Mouse (Mus musculus) common myeloid progenitor, adult 5-6 weeks (primary cell): ENCODE data around the gene Nat8f4. TPM values are rescaled to one million over a fixed set of nuclear protein-coding genes. Genes with fewer than 3 reads are reported as not detected.
"Not testable (repeated sequence)": the region's sequence is repeated elsewhere in the genome, so short reads cannot be mapped to it uniquely, and the experiment has no call there.

ENCODE experiments used
- ATAC-seq: replicated peaks from 2 replicates; pipeline ENCODE4 v1.8.0; 2016; ENCODE audit warnings: low read depth, mild to moderate bottlenecking, moderate TSS enrichment, inconsistent platforms; ENCODE audit not compliant: poor library complexity, severe bottlenecking
- total RNA-seq: library from RNA; stranded (forward); fragments of 200-1000, 187-1606 nt; gene quantifications from 2 replicates; pipeline ENCODE4 v1.2.3, GENCODE M21; 2017

The Nat8f4 gene
- total RNA-seq = 1.6 TPM in 2 replicates

DNA sequence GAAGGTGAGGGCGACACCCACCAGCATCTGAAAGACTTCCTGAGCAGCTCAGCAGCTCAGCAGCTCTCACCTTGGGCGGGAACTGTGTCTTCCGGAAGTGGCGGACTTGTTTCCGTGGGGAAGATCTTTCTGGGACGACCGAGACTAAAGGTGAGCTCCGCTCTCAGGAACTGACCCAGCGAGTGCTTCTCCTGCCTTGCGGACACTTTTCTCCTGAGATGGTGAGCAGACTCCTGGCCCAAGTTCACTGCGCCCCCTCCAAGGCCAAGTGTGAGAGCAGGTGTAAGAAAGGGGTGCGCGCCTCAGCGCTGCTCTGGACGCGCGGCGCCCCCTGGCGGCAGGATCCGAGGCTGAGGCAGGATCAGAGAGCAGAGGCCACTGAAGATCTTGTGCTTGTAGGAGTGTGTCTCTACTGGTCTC lies at the start of gene Nat8f4:
Nat8f4 (minus strand) TSS at position 243 of the 420 bp plus-strand sequence.
- peak; percentile 91 for ATAC-seq

DNA sequence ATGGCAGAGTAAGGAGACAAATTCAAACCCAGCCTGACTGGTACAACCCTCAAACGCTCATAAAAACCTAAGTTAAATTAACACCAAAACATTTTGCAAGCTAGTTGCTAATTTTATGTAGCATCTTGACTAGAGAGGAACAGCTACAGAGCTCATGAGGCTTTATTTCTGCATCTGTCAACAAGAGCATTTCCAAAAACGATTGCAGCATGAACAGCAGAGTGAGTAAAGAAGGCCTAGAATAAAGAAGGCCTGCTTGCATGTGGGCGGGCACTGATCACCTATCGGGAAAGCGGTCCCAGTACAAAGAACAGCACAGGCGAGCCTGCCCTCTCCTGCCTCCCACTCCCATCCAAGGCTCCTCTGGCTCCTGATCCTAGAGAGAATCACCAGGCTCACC lies 43.9 kb upstream of the Nat8f4 start:
- ATAC-seq = no peak

DNA sequence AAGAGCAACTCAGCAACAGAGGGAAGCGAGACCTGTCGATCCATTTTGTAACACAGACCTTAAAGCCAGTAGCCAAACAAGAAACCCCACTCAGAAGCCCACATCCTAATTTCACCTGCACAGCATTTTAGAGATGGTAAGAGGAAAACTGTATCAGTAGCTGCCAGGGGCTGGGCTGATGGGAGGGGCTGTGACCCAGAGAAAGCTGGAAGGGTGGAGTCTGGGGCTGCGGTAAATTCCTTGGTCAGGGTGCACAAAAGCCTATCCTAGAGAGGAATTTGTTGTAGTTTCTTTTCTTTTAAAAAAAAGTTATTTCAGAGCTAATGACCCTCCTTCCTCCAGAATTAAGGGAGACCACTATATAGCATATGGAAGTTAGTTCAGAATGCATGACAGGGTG lies 37.8 kb upstream of the Nat8f4 start:
- ATAC-seq = no peak

DNA sequence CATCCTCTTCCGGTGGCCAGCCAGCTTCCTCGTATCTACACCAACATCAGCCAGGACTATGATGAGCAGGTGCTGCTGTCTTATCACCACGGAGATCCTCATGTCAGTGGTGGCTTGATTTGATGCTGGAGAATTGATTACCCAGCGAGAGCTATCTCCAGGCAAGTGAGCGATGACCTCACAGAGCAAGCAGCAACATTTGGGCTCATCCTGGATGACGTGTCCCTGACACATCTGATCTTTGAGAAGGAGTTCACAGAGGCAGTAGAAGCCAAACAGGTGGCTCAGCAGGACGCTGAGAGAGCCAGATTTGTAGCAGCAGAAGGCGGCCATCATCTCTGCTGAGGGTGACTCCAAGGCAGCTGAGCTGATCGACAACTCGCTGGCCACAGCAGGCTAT lies 34.0 kb upstream of the Nat8f4 start:
- no peak for ATAC-seq

DNA sequence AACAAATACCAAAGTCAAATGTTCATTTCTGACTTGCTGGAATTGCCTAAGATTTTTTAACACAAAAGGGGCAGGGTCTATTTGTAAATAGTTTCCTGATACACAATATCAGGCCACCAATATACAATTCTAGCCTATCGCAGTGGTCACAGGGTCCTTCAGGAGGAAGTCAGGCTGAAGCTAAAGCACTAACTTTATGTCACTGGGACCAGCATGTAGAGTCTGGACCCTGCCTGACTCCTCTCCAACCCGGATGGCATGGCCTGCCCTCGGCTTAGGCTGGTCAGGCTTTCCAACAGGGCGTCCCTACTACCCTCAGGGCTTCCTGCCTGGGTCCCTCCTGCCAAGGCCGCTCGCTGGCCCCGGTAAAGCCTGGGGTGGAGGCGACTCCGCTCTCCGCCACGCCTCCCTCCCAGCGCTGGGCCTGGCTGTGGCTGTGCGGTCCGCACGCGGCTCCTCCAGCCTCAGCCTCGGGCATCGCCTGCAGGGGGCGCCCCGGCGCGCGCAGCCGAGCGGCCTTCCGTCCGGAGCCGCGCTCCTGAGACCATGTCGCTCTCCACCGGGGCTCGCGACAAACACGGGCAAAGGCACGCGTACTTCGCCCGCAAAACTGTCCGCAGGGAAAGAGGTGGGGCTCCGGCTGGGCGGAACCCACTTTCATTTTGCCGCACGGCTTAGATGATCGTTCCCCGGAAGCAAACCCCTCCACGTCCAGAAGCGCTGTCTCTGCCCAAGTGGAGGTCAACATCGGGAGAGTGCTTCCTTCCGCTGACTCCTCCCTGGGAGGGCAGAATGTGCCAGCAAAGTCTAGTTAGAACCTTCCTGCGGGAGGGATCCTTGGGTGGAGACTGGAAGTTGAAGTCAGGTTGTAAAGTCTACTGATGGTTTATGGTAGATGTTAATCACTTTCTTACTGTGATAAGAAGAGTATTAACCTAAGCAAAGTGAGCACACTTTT lies 32.1 kb upstream of the Nat8f4 start:
- peak; percentile 95 for ATAC-seq

DNA sequence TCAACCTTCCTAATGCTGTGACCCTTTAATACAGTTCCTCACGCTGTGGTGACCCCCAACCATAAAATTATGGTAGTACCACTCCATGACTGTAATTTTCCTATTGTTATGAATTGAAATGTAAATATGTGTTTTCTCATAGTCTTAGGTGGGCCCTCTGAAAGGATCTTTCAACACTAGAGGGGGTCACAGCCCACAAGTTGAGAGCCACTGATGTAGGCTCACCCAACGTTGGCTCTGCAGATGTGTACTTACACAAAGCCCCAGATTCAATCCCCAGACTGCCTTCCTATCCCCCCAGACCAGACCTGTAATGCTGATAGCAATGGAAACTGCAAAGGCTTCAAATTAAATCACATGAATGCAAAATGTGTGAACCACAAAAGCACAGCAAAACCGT lies 31.0 kb upstream of the Nat8f4 start:
- no peak for ATAC-seq

DNA sequence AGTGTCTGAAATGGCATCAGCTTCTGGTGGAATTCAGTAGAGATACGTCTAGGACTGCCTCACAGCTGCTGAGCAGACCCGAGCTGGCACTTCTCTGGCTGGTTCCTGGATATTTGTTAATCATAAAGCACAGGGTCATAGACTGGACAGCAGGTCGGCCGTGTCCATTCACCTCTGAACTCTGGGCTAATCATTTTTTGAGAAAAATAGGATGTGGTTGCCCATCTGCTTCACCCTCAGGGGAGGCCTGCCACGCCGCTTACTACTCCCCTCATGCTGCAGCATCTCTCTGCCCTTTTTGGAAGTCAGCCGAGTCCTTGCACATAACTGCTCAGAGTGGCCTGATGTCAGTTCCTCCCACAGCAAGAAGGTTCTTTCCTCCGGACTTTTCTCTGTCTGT lies 29.4 kb upstream of the Nat8f4 start:
- ATAC-seq = no peak

DNA sequence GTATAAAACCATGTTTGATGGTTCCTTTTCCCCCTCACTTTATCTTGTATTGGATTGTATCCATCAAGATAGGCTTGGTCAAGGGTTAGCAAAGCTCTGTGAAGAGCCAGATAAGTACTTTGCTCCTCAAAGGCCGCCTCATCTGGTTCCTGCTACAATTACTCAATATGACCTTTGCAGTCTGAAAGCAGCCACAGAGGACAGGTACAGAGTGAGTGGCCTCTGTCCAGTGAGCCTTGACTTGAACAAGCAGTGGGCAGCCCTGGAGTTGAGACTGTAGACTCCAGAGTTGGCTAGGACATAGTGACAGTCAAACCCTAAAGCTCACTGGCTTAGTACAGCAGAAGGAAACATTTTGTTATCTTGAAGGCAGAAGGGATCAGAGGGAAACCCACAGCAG lies 24.6 kb upstream of the Nat8f4 start:
- ATAC-seq = no peak

DNA sequence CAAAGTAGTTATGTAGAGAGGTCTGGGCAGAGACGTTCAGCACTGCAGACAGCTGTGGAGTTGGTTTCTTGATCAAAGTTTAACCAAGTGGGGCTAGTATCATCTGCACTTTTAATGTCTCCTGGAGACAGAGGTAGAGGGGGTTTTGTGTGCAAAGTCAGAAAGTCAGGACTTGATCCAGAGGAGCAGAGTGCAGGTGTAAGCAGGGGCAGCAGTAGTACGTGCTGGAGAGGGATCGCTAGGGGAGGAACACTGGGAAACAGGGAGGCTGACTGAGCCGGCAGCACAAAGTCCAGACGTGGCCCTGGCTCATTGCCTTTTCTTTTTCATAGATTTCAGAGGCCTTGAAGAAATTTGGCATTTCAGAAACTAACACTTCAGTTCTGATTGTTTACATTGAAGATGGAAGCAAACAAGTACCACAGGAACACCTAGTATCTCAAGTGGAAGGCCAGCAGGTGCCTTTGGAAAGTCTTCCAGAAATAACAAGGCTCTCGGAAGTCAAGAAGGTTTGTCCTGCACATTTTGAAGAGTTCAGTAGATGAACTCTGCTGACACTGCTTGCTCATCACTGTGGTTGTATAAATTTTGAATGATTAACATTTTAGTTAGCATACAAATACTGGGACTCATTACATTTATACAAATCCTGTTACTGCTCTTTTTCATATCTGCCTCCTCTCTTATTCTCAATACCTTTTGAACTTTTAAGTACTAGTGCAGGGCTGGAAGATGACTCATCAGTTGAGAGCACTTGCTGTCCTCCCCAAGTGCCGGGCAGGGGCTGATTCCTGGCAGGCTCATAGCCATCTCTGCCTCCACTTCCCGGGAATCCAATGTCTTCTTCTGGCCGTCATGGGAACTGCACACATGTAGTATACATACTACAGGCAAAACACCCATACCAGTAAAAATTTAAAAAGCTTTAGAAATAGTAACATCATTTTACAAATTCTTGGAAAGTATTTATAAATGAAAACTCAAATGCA lies 23.1 kb upstream of the Nat8f4 start:
- ATAC-seq = no peak

DNA sequence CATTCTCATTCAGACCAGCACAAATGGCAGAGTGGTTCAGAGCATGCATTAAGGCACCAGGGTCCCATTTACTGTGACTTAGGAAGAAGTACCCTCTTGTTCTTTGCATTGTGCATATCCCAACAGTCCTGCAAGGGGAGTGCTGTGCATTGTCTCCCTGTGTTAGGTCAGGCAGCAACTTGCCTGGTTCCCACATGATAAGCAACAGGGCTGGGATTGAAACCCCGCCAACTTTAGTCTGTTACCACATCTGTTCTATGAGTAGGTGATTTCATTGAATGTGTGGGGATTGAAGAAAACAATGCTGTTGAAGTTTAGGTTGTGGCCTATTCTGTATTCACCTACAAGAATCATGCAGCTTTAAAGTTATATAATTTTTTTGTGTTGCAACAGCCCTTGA lies 22.0 kb upstream of the Nat8f4 start:
- no peak for ATAC-seq

DNA sequence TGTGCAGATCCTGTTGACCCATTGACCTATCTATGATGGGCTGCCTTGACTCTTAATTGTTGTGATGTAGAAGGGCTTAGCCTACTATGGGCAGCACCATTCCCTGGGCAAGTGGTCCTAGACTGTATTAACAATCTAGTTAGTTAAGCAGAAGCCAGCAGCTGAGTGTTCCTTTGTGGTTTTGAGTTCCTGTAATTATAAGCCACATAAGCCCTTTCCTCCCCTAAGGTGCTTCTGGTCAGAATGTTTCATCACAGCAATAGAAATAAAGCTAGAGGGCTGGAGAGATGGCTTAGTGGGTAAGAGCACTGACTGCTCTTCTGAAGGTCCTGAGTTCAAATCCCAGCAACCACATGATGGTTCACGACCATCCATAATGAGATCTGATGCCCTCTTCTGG lies 19.0 kb upstream of the Nat8f4 start:
- no peak for ATAC-seq

DNA sequence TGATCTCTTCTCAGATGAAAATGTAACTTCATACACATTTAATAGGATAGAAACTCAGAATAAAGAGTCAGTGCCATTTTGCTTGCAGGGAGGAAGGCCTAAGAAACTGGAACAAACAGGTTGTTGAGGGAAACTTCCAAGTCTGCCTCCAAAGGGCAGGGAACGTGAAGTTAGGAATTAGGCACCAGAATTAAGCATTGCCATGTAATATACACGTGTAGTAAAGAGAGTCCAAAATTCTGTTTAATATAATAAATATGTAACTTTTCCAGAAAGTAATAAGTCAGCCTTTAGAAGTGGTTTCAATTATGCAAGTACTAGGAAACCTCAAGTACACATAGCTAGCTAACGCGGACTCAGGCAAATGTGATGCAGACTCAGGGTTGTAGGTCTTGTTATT lies 14.7 kb upstream of the Nat8f4 start:
- no peak for ATAC-seq

DNA sequence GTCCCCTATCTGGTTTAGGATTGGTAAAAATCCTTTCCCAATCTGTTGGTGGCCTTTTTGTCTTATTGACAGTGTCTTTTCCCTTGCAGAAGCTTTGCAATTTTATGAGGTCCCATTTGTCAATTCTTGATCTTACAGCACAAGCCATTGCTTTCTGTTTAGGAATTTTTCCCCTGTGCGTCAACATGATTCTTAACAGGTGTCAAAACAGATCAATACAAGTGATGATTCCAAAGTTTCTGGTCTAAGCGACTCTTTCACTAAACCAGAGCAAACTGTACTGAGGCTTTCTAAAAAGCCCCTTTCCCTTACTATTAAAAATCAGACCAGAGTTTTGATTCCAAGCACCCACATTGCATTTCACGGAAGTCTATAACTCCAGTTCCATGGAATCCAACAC lies 13.7 kb upstream of the Nat8f4 start:
- ATAC-seq = not testable (repeated sequence)

DNA sequence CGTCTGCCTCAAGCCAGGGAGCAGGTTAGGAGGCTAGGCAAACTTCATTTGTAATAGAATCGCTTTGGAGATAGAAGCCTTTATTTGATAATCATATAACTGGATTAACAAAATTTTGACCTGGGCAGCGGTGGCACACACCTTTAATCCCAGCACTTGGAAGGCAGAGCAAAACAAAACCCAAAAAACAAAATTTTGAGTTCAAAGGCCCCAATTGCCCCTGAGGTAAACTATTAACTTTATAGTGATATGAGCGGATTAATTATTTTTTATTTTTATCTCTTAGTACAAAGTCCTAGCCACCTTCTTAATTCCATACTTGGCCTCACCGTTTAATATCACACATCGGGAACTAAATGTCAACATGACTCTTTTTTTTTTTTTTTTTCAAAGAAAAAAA lies 11.9 kb upstream of the Nat8f4 start:
- no peak for ATAC-seq

DNA sequence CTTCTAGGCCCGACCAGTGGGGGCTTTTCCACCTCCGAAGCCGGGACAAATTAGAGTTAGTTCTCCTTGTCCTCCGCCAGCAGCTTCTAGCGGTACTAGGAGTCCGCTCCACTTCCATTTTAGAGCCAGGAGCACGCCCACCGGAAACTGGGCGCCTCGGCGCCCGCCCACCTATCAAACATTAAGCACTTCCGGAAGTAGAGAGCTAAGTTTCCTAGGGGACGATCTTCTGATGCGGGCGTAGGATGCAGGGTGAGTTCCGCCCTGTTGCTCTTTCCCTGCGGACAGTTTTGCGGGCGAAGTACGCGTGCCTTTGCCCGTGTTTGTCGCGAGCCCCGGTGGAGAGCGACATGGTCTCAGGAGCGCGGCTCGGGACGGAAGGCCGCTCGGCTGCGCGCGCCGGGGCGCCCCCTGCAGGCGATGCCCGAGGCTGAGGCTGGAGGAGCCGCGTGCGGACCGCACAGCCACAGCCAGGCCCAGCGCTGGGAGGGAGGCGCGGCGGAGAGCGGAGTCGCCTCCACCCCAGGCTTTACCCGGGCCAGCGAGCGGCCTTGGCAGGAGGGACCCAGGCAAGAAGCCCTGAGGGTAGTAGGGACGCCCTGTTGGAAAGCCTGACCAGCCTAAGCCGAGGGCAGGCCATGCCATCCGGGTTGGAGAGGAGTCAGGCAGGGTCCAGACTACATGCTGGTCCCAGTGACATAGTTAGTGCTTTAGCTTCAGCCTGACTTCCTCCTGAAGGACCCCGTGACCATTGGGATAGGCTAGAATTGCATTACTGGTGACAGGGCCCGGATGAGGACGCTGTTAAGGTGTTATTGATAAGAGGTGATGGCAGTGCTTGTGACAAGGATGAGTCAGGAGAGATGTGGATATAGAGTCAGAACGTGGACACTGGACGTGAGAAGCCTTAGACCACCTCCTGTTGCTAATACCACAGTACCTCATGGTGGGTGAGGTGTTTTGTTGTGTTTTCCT lies 11.1 kb upstream of the Nat8f4 start, which contains the start of gene Nat8f1:
Nat8f1 (minus strand) TSS at position 149 of the 975 bp plus-strand sequence.
- peak; percentile 88 for ATAC-seq

DNA sequence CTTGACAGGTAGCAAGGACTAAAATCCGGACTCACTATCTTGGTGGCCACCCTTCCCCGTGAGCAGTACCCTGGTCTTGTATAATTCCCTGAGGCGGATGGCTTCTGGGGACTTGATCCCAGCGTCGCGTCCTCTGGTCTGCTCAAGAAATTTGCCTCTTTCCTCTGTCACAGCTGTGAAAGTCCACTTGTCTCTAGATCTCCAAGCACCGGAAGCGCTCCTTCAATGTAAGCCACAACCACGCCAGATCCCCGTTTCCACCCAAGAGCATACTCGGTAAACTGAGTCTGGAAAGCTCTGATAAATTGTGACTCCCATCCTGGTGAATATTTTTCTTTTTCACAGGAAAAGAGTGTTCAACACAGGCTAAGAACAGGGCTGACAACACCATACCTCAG lies 10.5 kb upstream of the Nat8f4 start:
- peak; percentile 17; the same call in 1 of the 2 replicates for ATAC-seq

DNA sequence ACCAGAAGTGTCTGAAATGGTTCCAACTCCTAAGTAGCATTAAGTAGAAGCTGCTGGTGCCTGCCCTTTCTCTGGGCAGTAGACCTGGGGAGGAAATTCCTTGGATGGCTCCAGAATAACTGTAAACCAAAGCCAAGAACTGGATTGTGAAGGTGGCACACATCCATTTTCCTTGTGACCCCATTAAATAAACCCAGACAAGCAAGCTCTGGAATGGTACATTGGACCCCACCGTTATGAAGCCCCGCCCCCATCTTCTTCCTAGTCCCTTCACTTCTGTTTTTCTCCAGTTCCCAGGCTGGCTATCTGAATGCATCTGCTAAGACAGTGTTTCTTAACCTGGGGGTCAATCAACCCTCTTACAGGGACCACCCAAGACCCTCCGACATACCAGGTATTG lies 6.9 kb upstream of the Nat8f4 start, which contains the start of gene Tprkb:
Tprkb (plus strand) TSS at position 279 of the 400 bp plus-strand sequence.
- ATAC-seq = no peak

DNA sequence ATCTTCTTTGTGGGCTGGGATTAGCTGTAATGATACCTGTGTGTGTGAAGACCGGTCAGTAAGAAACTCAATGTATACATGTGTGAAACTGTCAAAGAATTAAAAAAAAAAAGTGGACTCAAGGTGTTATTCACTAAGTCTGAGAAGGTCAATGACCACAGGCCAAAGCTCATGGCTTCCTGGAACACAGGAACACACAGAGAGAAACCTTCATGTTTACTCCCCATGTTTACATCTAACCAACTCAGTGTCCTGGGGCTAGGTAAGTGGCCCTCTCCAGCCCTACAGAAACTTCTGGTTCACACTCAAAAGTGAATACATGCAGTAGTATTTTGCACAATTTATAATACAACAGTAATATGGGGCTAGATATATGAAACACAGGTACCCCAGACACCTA lies 5.0 kb upstream of the Nat8f4 start:
- no peak for ATAC-seq

DNA sequence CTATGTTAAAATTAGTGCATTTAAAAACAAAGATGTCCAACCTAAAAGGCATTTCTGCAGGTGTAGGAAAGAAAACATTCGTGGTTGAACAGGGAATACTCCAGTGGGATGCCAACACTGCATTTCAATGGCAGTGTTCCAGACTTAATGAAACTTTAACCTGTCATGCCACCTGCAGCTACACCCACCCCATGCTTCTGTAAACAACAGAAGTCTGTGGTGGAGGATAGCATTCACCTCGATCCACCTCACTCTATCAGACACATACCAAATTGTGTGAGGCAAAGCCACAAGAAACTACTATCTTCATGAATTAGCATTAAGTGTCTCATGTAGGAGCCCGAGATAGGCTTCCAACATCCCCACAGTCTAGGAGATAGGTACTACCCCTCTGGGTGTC lies 3.7 kb upstream of the Nat8f4 start:
- no peak for ATAC-seq
